Mouse (Mus musculus): Measurements from ENCODE around the gene Ppm1j. TPM values are rescaled to one million over a fixed set of nuclear protein-coding genes. Genes with fewer than 3 reads are reported as not detected.
A peak's percentile ranks its signal among the peaks of the same experiment; 100 is the strongest.

The Ppm1j gene
- polyA plus RNA-seq, 1 experiment from 2014 or later, result 3.5 TPM

- no peak overlapping the region for H3K27ac ChIP-seq (ENCODE audit: low read depth, low read length)
- H3K9me3 ChIP-seq (ENCODE audit: control insufficient read depth, low read length), result no peaks in the 10 kb centered on the region
- H3K27me3 ChIP-seq (ENCODE audit: control insufficient read depth, insufficient read depth, low read length), result no peaks in the 10 kb centered on the region
- no peak overlapping the region for H3K9ac ChIP-seq (ENCODE audit: low read depth, low read length)
- H3K4me1 ChIP-seq (ENCODE audit: control insufficient read depth, insufficient read depth, low read length), result peaks cover 16% of the 10 kb centered on the region
- no peak for ATAC-seq (ENCODE audit: low FRiP score, low TSS enrichment)
- no peaks in the 10 kb centered on the region; the same call in 1 of the 2 replicates for H3K36me3 ChIP-seq (ENCODE audit: control insufficient read depth, insufficient read depth, low read length)
- WGBS, result 94% methylated on average over 1 of the region's 1 CpGs
- no peak overlapping the region for H3K4me3 ChIP-seq (ENCODE audit: low read length)
- H3K4me2 ChIP-seq (replicated peaks; ENCODE audit: low read depth, low read length), result no peak overlapping the region
Measured at GRCm38 (mm10) chr3:104814746-104815145, 33.9 kb downstream of the Ppm1j start.

DNA sequence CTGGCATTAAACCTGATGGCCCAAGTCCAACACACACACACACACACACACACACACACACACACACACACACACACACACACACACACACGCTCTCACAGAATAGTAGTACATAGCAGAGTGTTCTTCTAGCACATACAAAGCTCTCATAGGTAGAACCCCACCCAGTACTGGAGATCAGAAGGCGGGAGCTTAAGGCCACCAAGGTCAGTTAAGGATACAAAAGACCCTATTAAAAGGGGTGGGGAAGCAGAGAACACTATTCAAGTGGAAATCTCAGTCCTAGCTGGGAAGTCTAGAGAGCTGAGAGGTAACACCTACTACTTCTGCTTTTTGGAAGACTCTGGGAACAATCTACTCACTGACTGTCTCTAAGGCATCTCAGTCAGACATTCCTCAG is 34.5 kb downstream of the Ppm1j start:
- WGBS, result 88% methylated on average over 2 of the region's 2 CpGs

DNA sequence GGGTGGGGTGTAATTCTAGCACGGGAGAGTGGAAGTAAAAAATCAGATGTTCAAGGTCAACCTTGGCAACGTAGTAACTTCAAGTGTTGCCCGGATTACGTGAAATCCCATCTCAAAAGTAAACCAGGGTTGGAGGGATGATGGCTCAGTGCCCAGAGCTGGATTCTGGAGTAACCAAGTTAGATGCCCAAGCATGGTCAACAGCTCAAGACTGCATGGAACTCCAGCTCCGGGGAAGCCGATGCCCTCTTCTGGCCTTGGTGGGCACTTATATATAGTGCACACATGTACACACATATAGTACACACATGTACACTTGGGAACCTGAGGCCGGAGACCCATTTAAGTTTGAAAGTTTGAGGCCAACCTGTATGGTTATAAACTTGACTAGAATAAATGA is 35.3 kb downstream of the Ppm1j start:
- H3K36me3 ChIP-seq (ENCODE audit: control insufficient read depth, insufficient read depth, low read length), result peaks cover 2% of the 10 kb centered on the region
- ATAC-seq (ENCODE audit: low FRiP score, low TSS enrichment), result no peak
- no peaks in the 10 kb centered on the region for H3K27me3 ChIP-seq (ENCODE audit: control insufficient read depth, insufficient read depth, low read length)
- H3K9ac ChIP-seq (ENCODE audit: low read depth, low read length), result no peak overlapping the region
- no peak overlapping the region for H3K27ac ChIP-seq (ENCODE audit: low read depth, low read length)
- H3K4me2 ChIP-seq (replicated peaks; ENCODE audit: low read depth, low read length), result no peak overlapping the region
- H3K4me3 ChIP-seq (ENCODE audit: low read length), result no peak overlapping the region
- H3K4me1 ChIP-seq (ENCODE audit: control insufficient read depth, insufficient read depth, low read length), result peaks cover 16% of the 10 kb centered on the region
- 95% methylated on average over 7 of the region's 7 CpGs for WGBS
- H3K9me3 ChIP-seq (ENCODE audit: control insufficient read depth, low read length), result no peaks in the 10 kb centered on the region

More for the DNA sequence above, 34.5 kb downstream of the Ppm1j start:
- Histone ChIP-seq H3K9me3 (ENCODE audit: control insufficient read depth, low read length) (no peaks in the 10 kb centered on the region), H3K4me1 (ENCODE audit: control insufficient read depth, insufficient read depth, low read length) (peaks cover 16% of the 10 kb centered on the region), H3K27ac (ENCODE audit: low read depth, low read length) (no peak overlapping the region), H3K4me3 (ENCODE audit: low read length) (no peak overlapping the region), H3K9ac (ENCODE audit: low read depth, low read length) (no peak overlapping the region), H3K36me3 (ENCODE audit: control insufficient read depth, insufficient read depth, low read length) (no peaks in the 10 kb centered on the region; the same call in 1 of the 2 replicates), H3K4me2 (replicated peaks; ENCODE audit: low read depth, low read length) (no peak overlapping the region), H3K27me3 (ENCODE audit: control insufficient read depth, insufficient read depth, low read length) (no peaks in the 10 kb centered on the region)
- ATAC-seq (ENCODE audit: low FRiP score, low TSS enrichment), result no peak

- Histone ChIP-seq H3K4me1 (ENCODE audit: control insufficient read depth, insufficient read depth, low read length) (peaks cover 13% of the 10 kb centered on the region), H3K27ac (ENCODE audit: low read depth, low read length) (peak overlapping the region; percentile 97), H3K9me3 (ENCODE audit: control insufficient read depth, low read length) (no peaks in the 10 kb centered on the region), H3K4me3 (ENCODE audit: low read length) (peak overlapping the region; percentile 53), H3K4me2 (replicated peaks; ENCODE audit: low read depth, low read length) (peak overlapping the region; percentile 53), H3K36me3 (ENCODE audit: control insufficient read depth, insufficient read depth, low read length) (peaks cover 10% of the 10 kb centered on the region), H3K9ac (ENCODE audit: low read depth, low read length) (peak overlapping the region; percentile 85), H3K27me3 (ENCODE audit: control insufficient read depth, insufficient read depth, low read length) (no peaks in the 10 kb centered on the region)
- under 1% methylated on average over 31 of the region's 46 CpGs for WGBS
- ATAC-seq (ENCODE audit: low FRiP score, low TSS enrichment), result peak; percentile 65
Measured at GRCm38 (mm10) chr3:104817481-104817990, 36.7 kb downstream of the Ppm1j start.

DNA sequence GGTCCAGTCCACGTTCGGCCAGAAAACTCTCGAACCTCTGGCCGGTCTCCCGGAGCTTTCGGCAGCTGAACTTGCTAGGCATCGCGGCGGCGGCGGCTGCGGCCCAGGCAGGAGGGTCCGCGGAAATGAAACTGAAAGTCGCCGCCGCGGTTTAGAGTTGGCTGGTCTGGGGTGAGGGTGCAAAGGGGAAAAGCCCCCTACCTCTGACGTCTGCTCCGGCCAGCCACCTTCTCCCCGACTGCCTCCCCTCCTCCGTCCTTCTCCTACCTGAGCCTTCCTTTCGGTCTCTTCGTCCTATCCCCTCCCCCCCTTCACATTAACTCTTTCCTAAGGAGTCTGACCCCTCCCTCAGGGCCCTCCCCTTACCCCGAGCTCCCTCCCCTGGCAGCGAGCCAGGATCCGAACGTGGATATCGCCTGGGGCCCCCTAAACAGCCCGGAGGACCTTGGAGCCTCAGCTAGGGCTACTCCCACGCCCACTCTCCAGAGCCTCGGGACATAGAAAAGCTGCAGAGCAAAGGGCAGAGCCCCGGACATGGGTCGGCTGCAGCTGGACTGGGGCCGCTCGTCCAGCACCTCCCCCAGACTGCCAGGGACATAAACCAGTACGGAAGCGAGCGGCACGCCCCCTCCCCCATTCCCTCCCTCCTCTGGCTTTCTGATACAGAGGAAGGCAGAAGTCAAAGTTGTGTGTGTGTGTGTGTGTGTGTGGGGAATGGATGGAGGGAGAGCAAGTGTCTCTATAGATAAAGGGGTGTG is 37.3 kb downstream of the Ppm1j start, which contains the start of gene Mov10:
Gene Mov10 (minus strand): TSS at position 573 of the 758 bp plus-strand sequence.
- peak within 1 kb of the TSS; percentile 97 for H3K27ac ChIP-seq (ENCODE audit: low read depth, low read length)
- ATAC-seq (ENCODE audit: low FRiP score, low TSS enrichment), result peak; percentile 95
- H3K4me2 ChIP-seq (replicated peaks; ENCODE audit: low read depth, low read length), result peak within 1 kb of the TSS; percentile 53
- WGBS, result 0% methylated on average over 39 of the region's 40 CpGs
- no peaks in the 10 kb centered on the region for H3K9me3 ChIP-seq (ENCODE audit: control insufficient read depth, low read length)
- H3K9ac ChIP-seq (ENCODE audit: low read depth, low read length), result peak within 1 kb of the TSS; percentile 85
- H3K4me3 ChIP-seq (ENCODE audit: low read length), result peak within 1 kb of the TSS; percentile 53
- no peaks in the 10 kb centered on the region for H3K27me3 ChIP-seq (ENCODE audit: control insufficient read depth, insufficient read depth, low read length)
- H3K4me1 ChIP-seq (ENCODE audit: control insufficient read depth, insufficient read depth, low read length), result peaks cover 13% of the 10 kb centered on the region
- peaks cover 10% of the 10 kb centered on the region for H3K36me3 ChIP-seq (ENCODE audit: control insufficient read depth, insufficient read depth, low read length)

DNA sequence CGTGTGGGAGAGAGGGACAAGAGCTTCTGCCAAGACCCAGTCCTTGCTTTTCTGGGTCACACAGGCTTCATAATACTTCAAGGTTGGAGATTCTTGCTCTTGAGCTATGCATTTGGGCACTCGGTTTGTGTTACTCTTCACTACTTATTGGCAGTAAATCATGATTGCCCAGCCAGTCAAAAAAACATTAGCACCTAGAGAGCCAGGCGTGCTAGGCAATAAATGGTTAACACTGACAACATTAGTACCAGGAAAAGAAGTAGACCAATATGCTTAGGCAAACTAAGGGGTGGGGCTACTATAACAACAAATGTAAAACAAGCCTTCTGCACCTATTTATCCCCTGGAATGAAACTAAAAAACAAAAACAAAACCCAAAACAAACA is 37.9 kb downstream of the Ppm1j start:
- Histone ChIP-seq H3K9me3 (ENCODE audit: control insufficient read depth, low read length) (no peaks in the 10 kb centered on the region), H3K27ac (ENCODE audit: low read depth, low read length) (peak overlapping the region; percentile 97), H3K9ac (ENCODE audit: low read depth, low read length) (peak overlapping the region; percentile 85; the same call in 1 of the 2 replicates), H3K4me3 (ENCODE audit: low read length) (peak overlapping the region; percentile 53), H3K4me2 (replicated peaks; ENCODE audit: low read depth, low read length) (peak overlapping the region; percentile 53), H3K27me3 (ENCODE audit: control insufficient read depth, insufficient read depth, low read length) (no peaks in the 10 kb centered on the region), H3K36me3 (ENCODE audit: control insufficient read depth, insufficient read depth, low read length) (peaks cover 10% of the 10 kb centered on the region), H3K4me1 (ENCODE audit: control insufficient read depth, insufficient read depth, low read length) (peaks cover 13% of the 10 kb centered on the region)
- ATAC-seq (ENCODE audit: low FRiP score, low TSS enrichment), result no peak
- WGBS, result 1% methylated on average over 3 of the region's 3 CpGs

DNA sequence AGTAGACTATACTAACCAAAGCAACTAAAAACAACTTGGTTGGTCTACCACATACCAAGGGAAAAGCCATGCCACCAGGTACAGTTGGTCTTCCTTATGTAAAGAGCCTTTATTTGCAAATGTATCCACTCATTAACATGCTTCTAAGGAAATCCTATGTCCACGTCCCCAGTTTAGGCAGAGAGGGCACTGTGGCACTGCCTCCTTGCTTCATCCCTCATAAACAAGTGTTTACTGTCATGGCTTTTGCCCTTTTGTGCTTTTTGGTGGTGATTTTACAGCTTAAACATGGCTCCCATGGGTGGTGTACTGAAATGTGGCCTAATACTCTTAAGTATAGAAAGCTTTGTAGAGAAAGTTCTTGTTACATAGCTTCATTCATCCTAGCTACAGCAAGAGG is 39.6 kb downstream of the Ppm1j start:
- Histone ChIP-seq H3K4me2 (replicated peaks; ENCODE audit: low read depth, low read length) (no peak overlapping the region), H3K27ac (ENCODE audit: low read depth, low read length) (no peak overlapping the region), H3K27me3 (ENCODE audit: control insufficient read depth, insufficient read depth, low read length) (no peaks in the 10 kb centered on the region), H3K9ac (ENCODE audit: low read depth, low read length) (no peak overlapping the region), H3K4me1 (ENCODE audit: control insufficient read depth, insufficient read depth, low read length) (peaks cover 13% of the 10 kb centered on the region), H3K36me3 (ENCODE audit: control insufficient read depth, insufficient read depth, low read length) (peaks cover 15% of the 10 kb centered on the region), H3K9me3 (ENCODE audit: control insufficient read depth, low read length) (no peaks in the 10 kb centered on the region), H3K4me3 (ENCODE audit: low read length) (no peak overlapping the region)
- ATAC-seq (ENCODE audit: low FRiP score, low TSS enrichment), result no peak
- WGBS, result 51% methylated on average over 1 of the region's 1 CpGs

GRCm38 (mm10) chr3:104822413-104822812 is 41.6 kb downstream of the Ppm1j start:
- Histone ChIP-seq H3K27ac (ENCODE audit: low read depth, low read length) (no peak overlapping the region), H3K4me2 (replicated peaks; ENCODE audit: low read depth, low read length) (no peak overlapping the region), H3K27me3 (ENCODE audit: control insufficient read depth, insufficient read depth, low read length) (no peaks in the 10 kb centered on the region), H3K9me3 (ENCODE audit: control insufficient read depth, low read length) (no peaks in the 10 kb centered on the region), H3K9ac (ENCODE audit: low read depth, low read length) (no peak overlapping the region), H3K4me3 (ENCODE audit: low read length) (no peak overlapping the region), H3K36me3 (ENCODE audit: control insufficient read depth, insufficient read depth, low read length) (peaks cover 32% of the 10 kb centered on the region), H3K4me1 (ENCODE audit: control insufficient read depth, insufficient read depth, low read length) (peaks cover 9% of the 10 kb centered on the region; the same call in 1 of the 2 replicates)
- WGBS, result 83% methylated on average over 3 of the region's 3 CpGs
- no peak for ATAC-seq (ENCODE audit: low FRiP score, low TSS enrichment)
